Mouse (Mus musculus): ENCODE results near the gene Kdf1. TPM values are rescaled to one million over a fixed set of nuclear protein-coding genes. Genes with fewer than 3 reads are reported as not detected.

The Kdf1 gene
- total and polyA plus RNA-seq, 3 experiments: not detected

- in situ Hi-C loops (cut with MboI; ENCODE audit: low pct_ligation_motif_present, low pct_unique_long_range_greater_than_20kb, low sequenced_read_pairs): no loop called here
- Histone ChIP-seq H3K9me3 (replicated peaks; ENCODE audit: low read length) (no peaks in the 10 kb centered on the region), H3K27me3 (replicated peaks) (peaks cover 86% of the 10 kb centered on the region), H3K36me3 (replicated peaks in 1 of 2; ENCODE audit: control insufficient read depth in 1 of 2, insufficient read depth in 1 of 2, low read length in 1 of 2) (no peaks in the 10 kb centered on the region), H3K4me1 (ENCODE audit: control insufficient read depth in 1 of 2, insufficient read depth in 2 of 2) (peaks cover 0 to 6% of the 10 kb centered on the region in 2 experiments; a peak in 2 of 4 replicates), H3K9ac (ENCODE audit: insufficient read depth, low read depth) (no peak overlapping the region), H3K79me2 (replicated peaks; ENCODE audit: control insufficient read depth, extremely low read depth, insufficient read depth, poor library complexity, severe bottlenecking) (no peaks in the 10 kb centered on the region), H3K4me3 (replicated peaks in 1 of 3; ENCODE audit: low read depth in 2 of 3, low read length in 2 of 3, poor library complexity in 1 of 3) (no peak overlapping the region), H3K27ac (ENCODE audit: insufficient read depth, low read depth) (no peak overlapping the region), H3K4me2 (ENCODE audit: insufficient read depth, low read depth, poor library complexity, severe bottlenecking) (no peak overlapping the region)
- DNase-seq (ENCODE audit: extremely low read depth): no peak
- dilution Hi-C loops (cut with MboI; ENCODE audit: extremely low pct_ligation_motif_present, extremely low pct_unique_long_range_greater_than_20kb, low sequenced_read_pairs): no loop called here
- TF ChIP-seq EP300 (IDR thresholded peaks at IDR 0.05; ENCODE audit: low read length) (no peak), CHD2 (IDR thresholded peaks at IDR 0.05; ENCODE audit: low read length) (no peak), ZC3H11A (IDR thresholded peaks at IDR 0.05; ENCODE audit: low read depth, low read length) (no peak), USF1 (IDR thresholded peaks at IDR 0.05; ENCODE audit: low read depth, low read length) (no peak), SMC3 (IDR thresholded peaks at IDR 0.05; ENCODE audit: low read depth, low read length) (no peak), ZNF384 (IDR thresholded peaks at IDR 0.05; ENCODE audit: low read depth, low read length) (no peak), TBP (conservative IDR thresholded peaks at IDR 0.05; ENCODE audit: low read depth, low read length) (no peak), KAT2A (IDR thresholded peaks at IDR 0.05; ENCODE audit: insufficient replicate concordance, low read length) (no peak), ETS1 (conservative IDR thresholded peaks at IDR 0.05; ENCODE audit: low read depth, low read length) (no peak), MAX (IDR thresholded peaks at IDR 0.05; ENCODE audit: low read length) (no peak), CTCF (conservative IDR thresholded peaks at IDR 0.05 in 1 of 2, IDR thresholded peaks at IDR 0.05 in 1 of 2; ENCODE audit: low read depth in 2 of 2, low read length in 2 of 2) (no peak), ZMIZ1 (IDR thresholded peaks at IDR 0.05; ENCODE audit: low read depth, low read length) (no peak), NRF1 (IDR thresholded peaks at IDR 0.05; ENCODE audit: low read depth, low read length) (no peak), POLR2AphosphoS2 (IDR thresholded peaks at IDR 0.05; ENCODE audit: low read depth, low read length) (no peak), GABPA (IDR thresholded peaks at IDR 0.05; ENCODE audit: insufficient replicate concordance, low read depth, low read length) (no peak), JUN (IDR thresholded peaks at IDR 0.05; ENCODE audit: insufficient read depth, low read depth, low read length) (no peak), USF2 (conservative IDR thresholded peaks at IDR 0.05; ENCODE audit: low read depth, low read length) (no peak), JUND (conservative IDR thresholded peaks at IDR 0.05; ENCODE audit: low read depth, low read length) (no peak), TCF12 (IDR thresholded peaks at IDR 0.05; ENCODE audit: low read depth, low read length) (no peak), PAX5 (IDR thresholded peaks at IDR 0.05; ENCODE audit: low read length) (no peak)
Measured at GRCm38 (mm10) chr4:133488619-133489392, 30.0 kb upstream of the Kdf1 start.

All from CH12.LX (cell line).